ENCODE assay signal across 22 mouse cellular contexts in the genomic region with DNA sequence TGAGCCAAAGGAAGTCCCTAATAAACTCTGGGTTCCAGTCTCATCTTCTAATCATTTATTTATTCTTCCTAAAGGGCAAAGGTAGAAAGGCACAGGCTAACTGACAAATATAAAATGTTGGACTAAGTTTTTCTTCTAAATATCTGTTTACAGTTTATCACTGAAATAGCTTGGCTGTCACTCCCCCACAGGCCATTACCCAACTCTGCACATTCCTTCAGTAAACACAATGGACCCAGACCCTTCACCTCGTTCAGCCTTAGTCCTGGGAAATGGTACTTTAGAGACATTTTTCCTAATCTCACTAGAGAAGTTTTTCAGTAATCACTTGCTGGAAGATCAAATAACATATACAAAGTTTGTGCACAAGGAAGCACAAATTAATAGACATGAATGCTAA.
"Had no signal": no experiment of that assay in that cellular context is flagged by ENCODE, and none has a peak within 500 bp of the region (broad histone marks: within the 10 kb centered on the region; RNA-seq: fewer than 3 reads in every experiment).

No protein-coding gene starts in this region.

- DNase-seq: layer of hippocampus, adult 9-11 months; liver; liver, postnatal 0 days; lung, postnatal 36 days; retina, postnatal 1 day; right cerebral cortex, postnatal 25 days; spleen, adult 18-20 months; thymus, postnatal 36 days had no signal

- H3K27ac ChIP-seq: intestine, embryonic 15.5 days; layer of hippocampus, adult 2 months; limb, embryonic 10.5 days; limb, embryonic 13.5 days; liver, embryonic 14.5 days; midbrain, embryonic 10.5 days; midbrain, embryonic 13.5 days; neural tube, embryonic 13.5 days; stomach, embryonic 15.5 days had no signal

- H3K4me2 ChIP-seq: intestine, embryonic 15.5 days; limb, embryonic 13.5 days; midbrain, embryonic 13.5 days; neural tube, embryonic 13.5 days; stomach, embryonic 15.5 days had no signal

- H3K36me3 ChIP-seq: intestine, embryonic 15.5 days; limb, embryonic 10.5 days; limb, embryonic 13.5 days; midbrain, embryonic 10.5 days; midbrain, embryonic 13.5 days; neural tube, embryonic 13.5 days; stomach, embryonic 15.5 days had no signal

- H3K4me3 ChIP-seq: intestine, embryonic 15.5 days; layer of hippocampus, adult 2 months; limb, embryonic 10.5 days; limb, embryonic 13.5 days; megakaryocyte, embryonic 14.5 days; midbrain, embryonic 10.5 days; midbrain, embryonic 13.5 days; myocyte; neural tube, embryonic 13.5 days; stomach, embryonic 15.5 days had no signal

- H3K9ac ChIP-seq: intestine, embryonic 15.5 days; limb, embryonic 13.5 days; liver, embryonic 14.5 days; liver, postnatal 0 days; midbrain, embryonic 13.5 days; neural tube, embryonic 13.5 days; stomach, embryonic 15.5 days had no signal

- ATAC-seq: hindbrain, embryonic 16.5 days; intestine, embryonic 15.5 days; liver, postnatal 0 days; lung, postnatal 0 days; midbrain, embryonic 13.5 days; midbrain, embryonic 16.5 days had no signal

- H3K4me1 ChIP-seq: megakaryocyte, embryonic 14.5 days had no signal

- H3K27me3 ChIP-seq: intestine, embryonic 15.5 days; limb, embryonic 13.5 days; megakaryocyte, embryonic 14.5 days; midbrain, embryonic 13.5 days; neural tube, embryonic 13.5 days; stomach, embryonic 15.5 days had no signal

- H3K9me3 ChIP-seq: intestine, embryonic 15.5 days; limb, embryonic 10.5 days; limb, embryonic 13.5 days; midbrain, embryonic 10.5 days; midbrain, embryonic 13.5 days; neural tube, embryonic 13.5 days; stomach, embryonic 15.5 days had no signal
